Mouse (Mus musculus) mesoderm, embryonic 11.5 days (tissue): ENCODE measurements around the gene Ier5l.

Source experiments
- DNase-seq: peaks from one replicate; pipeline ENCODE4 v3.0.0-alpha.2; 2012; ENCODE audit warnings: low read depth, low spot score

Ier5l gene

DNA sequence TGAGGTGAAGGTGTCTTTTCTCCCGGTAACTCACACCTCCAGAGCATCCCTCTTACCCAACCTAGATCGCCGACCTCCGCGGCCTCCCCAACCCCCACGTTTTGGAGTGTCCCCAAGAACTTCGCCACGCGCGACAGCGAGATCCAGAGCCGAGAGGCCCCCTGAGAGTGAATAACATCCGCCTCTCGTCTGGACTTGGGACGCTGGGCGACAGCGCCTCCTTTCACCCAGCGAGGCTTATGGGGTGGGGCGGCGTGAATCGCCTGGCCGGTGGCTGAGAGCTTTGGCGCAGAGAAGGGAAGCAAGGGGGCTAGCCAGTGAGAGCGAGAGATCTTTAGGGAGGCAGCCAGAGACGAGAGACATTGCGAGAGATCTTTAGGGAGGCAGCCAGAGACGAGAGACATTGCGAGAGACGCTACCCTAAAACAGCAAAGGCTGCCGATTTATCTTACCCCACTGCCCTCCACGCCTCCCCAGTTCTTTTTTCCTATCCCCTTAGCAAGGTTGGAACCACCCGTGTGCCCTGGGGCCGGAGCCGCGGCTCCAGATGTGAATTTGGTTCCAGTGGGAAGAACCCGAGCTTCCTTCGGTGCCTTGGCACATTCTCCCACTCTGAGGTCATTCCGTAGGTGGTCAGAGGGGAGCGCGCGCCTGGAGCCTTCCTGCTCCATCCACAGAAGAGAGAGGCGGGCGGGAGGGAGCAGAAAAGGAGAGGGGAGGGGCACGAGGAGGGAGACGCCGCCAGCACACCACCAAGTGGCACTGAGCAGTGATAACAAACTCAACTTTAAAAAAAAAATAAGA lies 3.7 kb downstream of the Ier5l start:
- DNase-seq: peak; percentile 88

DNA sequence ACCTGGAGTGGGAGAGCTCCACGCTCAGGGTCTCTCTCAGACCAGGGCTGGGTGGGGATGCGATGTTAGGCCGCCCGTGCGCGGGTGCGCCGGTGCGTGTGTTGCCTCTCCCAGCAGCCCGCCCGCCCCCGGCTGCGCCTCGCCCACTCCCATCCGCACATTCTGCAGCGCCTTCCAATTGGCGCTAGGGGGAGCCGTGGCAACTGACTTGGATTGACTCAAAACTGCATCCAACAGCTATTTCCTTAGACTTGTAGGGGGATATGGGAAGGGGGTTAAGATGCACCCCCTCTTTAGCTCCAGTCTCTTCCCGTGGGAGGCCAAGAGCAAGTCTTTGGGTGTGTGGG lies 4.2 kb downstream of the Ier5l start:
- DNase-seq: peak; percentile 91

DNA sequence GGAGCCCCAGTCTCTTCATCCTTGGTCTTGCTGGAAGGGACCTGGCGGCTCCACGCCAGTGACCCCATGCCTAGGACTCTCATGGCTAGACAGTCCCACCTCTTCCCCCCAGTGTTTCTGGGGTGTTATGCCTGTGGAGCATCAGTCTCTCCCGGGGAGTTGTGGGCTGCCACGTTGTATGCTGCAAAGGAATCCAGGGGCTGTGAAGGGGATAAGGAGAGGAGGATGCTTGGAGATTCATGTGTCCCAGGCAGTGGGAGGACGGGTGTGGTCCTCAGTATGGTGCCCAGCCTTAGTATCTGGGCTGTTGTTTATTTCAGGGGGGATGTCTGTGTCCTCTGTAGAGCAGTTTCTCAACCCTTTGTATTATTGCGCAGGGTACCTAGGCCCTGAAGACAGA lies 5.0 kb downstream of the Ier5l start:
- no peak for DNase-seq

DNA sequence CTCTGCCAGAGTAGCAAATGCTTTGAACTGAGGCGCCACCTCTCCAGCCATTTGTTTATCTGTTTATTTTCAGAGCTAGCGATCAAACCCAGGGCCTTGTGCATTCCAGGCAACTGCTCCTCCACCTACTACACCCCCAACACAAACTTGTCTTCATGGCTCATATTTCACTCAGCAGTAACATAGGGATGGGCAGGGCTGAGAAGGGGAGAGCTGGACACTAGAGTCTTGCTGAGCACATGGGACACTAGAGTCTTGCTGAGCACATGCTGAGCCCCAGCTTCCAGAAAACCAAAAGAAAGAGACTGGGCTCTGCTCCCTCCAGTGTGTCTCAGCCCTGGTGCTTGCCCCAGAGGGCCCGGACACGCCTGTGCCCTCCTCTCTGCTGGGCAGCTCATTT lies 7.2 kb downstream of the Ier5l start:
- DNase-seq: no peak

DNA sequence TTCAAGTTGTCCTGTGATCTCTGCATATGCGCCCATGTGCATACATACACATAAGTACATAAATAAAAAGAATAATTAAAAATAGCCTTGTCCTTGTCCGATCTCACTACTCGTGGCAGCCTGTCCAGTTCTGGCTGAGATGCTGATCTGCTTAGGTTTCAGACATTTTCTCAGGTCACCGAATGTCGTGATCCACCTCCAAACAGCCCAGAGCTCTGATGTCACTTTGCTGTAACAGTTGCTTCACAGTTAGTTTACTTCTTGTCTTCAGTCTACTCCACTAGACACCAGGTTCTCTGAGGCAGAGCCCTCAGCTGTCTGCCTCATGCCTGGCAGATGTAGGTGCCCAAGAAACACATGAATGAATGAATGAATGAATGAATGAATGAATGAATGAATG lies 9.6 kb downstream of the Ier5l start:
- no peak for DNase-seq

DNA sequence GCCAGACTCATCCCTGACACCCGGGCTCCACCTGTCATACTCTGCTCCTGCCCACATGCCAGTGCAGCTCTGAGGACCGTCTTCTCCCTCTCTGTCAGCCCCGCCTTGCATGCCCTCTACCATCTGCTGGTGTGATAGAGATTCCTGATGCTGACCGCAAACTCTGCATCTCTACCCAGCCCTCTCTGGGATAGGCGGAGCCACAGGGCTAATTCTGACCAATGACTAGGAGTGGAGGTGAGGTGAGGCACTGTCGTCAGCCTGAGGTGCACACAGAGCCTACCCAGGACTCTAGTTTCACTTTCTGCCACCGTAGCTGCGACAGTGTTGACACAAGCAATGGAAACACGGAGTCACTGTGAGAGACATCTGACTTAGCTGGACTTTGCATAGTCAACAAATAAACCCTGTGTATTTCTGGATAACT lies 10.1 kb downstream of the Ier5l start:
- peak; percentile 78 for DNase-seq

DNA sequence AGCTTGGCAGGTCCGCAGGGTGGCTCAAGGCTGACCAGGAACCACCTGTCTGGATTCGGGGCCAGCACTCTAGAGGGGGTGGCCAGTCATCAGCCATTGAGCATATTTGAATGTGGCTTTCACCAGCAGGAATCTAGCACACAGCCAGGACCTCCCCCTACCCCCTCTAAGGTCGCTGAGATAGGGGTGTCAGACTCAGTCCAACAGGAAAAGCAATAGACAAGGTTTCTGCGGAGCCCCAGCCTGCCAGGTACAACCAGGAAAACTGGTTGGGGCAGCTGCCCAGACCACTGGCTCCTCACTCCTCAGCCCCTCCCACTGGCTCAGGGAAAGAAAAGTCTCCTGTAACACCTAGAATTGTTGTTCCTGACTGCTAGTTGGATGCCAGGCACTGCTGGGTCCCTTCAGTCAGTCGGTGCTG lies 10.7 kb downstream of the Ier5l start:
- DNase-seq: no peak

DNA sequence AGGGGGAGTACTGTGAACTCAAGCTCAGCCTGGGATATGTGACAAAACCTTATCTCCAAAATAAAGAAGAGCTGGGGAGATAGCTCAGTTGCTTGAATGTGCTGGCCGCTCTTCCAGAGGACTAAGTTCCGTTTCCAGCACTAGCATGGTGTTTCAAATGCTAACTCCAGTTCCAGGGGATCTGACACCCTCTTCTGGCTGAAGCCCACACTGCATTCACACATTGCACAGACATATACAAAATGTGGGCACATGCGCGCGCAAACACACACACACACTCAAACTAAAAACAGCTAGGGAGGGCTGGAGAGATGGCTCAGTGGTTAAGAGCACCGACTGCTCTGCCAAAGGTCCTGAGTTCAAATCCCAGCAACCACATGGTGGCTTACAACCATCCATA lies 14.8 kb downstream of the Ier5l start:
- DNase-seq: no peak

DNA sequence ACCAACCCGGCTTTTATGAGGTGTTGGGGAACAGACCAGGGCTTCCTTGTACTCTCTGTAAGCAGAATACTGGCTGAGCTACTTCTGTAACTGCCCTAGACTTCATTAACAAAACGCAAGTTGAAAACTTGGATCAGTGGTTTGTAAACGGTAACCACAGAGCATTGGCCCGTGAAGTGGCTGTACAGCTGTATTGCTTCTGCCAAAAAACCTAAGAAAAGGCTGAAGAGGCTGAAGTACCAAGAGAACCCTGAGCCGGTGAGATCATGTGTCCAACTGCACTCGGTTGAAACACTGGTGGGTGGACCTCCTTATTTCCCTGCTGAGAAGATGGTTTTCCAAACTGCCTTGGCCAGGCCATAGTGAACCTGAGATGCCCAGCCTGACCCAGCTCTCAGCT lies 15.7 kb downstream of the Ier5l start:
- DNase-seq: no peak

DNA sequence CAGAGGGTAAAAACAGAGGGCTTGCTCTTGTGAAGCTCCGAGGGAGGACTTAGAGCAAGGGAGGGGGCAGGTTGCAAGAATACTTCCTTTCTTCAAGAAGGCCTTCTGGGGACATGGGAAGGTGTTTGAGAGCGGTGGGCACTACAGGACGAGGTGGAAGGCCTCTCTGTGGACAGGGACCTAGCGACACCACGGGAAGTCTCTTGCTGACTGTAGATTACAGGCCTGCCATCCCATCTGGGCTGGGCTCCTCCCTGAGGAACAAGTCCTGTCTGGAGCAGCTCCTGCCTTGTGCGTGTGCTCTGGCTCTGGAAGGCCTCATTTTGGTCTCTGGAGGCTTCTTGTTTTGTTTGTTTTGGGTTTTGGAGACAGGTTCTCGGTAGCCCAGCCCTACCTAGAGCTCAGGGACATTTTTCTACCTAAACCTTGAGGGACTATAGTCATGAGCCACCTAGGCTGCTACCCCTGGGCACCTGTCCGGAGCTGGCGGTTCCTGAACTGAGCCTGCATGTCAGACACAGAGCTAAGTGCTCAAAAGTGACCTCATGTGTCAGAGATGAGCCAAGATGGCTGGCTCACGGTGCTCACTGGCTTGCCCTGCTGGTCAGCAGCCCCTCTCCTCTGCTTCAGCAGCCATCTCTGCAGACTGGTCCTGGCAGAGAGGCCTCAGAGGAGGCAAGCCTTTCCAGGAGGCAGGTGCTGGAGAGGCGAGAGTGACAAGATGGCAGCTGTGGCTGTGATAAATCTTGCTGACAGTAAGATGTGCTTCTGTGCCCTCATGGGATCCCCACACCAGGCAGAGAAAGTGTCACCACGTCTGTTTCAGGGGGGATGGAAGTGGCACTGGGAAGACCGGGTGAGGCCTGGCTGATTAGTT lies 17.7 kb downstream of the Ier5l start:
- DNase-seq: no peak

DNA sequence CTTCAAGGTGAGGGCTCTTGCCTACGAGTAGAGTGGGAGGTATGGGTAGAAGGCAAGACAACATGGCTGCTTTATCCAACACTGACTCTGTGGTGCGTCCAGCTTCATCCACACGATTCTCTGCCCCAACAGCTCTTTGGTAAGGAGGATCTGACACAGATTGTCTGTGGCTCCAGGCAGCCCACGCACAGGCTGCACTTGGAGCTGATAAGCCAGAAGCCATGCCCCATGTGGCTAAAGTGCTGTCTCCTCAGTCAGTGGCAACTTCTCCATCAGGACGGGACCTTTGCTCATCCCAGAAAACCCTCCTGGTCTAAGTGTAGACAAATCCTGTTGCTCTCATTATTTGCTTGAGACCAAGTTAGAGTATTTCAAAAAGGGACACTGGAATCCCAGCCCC lies 19.4 kb downstream of the Ier5l start:
- DNase-seq: no peak

DNA sequence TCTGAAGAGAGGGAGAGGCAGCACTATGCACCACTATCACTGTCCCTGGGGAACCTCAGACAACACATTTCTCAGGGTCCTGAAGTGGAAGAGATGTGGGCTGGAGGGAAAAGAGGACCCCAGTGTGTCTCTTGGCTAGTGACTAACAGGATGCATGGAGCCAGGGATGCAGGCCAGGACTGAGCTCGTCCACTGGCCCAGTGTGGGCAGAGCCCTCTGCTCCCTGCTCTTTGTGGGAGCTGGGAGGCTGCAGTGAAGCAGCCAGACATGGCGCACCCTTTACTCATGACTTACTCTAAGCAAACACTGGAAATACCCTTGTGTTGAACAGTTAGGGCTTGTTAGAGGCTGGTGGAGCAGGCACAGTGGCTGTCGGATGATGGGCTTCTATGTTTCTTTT lies 20.4 kb downstream of the Ier5l start:
- no peak for DNase-seq

DNA sequence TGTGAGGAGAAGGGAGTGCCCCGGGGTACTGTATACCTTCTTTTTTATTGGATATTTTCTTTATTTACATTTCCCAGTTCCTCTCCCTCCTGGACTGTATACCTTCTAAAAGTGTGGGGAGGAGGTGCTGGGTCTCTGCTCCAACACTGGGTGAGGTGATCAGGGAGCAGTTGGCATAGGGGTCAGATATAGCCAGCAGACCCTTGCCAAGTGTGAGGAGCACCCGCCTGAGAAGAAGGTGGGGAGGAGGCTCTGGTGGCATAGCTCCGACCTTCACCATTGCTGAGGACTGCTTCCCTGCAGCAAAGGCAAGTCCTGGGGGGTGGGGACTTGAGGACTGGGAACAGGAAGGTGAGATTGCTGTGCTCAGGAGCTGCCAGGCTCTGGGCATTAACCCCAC lies 22.5 kb downstream of the Ier5l start:
- DNase-seq: no peak

DNA sequence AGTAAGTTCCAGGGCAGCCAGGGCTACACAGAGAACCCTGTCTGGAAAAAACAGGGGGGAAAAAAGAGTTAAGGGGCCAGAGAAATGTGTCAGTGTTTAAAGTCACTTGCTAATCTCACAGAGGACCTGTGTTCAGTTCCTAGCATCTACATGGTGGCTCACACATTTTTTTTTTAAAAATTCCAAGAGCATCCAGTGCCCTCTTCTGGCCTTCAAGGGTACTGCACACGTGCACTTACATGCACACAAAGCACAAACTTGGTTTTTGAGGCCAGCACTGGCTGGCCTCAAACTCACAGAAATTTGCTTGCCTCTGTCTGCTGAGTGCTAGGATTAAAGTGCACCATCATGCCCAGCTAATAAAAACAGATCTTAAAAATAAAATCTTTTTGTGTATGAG lies 23.5 kb downstream of the Ier5l start:
- DNase-seq: no peak

DNA sequence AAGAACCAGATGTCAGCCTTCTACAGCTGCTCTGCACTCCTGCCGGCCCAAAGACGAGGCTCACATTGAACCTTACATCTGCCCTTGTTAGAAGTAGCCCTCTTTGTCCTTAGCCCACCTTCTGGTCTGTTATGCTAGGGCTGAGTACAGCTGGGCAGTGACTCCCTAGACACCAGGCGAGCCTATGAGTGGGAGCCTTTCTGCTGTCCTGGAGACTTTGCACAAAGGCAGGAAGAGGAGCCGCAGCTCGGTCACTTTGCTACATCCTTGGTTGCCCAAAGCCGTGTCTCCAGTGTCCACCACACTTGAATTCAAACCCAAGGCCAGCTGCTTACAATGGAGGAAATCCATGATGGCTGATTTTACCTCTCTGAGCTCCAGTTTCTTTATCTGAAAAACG lies 25.6 kb downstream of the Ier5l start:
- DNase-seq: no peak

DNA sequence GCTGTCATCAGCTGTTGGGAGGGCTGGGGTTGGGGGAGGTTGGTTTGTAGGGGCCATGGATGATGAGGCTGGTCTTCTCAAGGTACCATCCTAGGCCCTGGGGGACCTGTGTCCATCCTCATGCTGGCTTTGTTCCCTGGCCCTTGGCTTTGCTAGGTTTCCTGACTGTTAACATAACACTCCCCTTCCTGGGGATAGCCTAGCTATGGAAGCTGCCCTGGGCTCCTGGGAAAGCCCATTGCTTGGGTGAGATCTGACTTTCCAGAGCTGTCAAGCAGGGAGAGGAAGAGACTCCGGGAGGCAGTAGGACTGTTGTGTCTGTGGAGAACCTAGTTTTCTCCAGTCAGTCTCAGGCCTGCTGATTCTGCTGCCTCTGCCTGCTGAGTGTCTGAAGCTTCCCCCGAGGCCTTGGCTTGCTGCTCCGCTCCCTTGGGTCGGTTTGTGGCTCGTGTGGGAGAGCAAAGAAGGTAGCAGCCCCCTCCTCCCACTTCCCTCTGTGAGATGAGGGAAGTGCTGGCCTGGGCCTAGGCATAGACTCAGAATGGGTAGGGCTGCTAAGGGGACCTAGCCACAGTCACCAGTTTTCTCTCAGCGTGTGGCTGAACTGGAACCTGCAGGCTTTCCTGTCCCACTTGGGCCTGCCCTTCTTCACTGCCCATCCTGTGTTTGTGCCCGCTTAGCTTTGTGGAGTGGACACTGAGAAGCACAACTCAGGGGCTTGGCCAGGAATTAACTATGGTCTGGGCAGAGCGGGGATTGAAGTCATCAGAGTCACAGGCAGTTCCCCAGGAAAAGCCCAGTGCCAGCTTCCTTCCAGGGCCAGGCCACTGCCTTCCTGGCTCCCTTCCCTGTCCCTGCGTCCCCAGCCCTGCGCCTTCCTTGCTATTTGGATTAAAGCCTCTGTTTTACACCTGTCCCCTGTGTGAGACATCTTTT lies 26.9 kb downstream of the Ier5l start:
- no peak for DNase-seq

DNA sequence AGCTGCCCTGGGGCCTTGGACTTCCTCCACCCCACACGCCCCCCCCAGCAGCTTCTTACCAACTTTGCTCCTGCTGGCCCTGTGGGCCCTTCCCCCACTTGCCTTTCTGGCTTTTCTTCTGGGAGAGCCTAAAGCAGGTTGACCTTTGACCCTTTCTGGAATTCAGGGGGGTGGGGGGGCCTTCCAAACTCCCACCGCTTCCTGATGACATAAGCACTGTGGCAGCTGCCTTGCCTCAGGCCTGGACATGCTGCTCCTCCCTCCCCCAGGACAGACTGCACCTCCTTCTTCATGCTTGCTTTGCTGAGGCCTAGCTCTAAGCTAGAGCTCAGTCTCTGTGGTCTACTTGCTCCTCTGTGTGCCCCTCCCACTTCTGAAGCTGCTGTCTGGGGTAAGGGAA lies 28.7 kb downstream of the Ier5l start:
- DNase-seq: peak; percentile 87

DNA sequence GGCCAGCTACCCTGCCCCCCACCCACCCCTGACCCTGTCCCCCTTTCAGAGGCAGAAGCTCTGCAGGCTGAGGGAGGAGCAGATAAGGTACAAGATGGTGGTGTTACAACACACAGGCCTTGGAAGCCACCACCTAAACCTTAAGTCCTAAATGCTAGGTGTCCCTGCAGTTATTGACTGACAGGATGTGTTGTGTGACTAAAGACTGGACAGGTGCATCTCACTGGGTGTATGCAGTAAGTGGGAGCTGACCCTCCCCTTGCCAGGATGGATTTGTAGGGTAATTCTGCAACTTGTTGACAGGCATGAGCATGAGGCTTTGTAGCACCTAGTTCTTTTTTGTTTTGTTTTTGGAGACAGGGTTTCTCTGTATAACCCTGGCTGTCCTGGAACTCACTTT lies 29.6 kb downstream of the Ier5l start:
- DNase-seq: no peak

DNA sequence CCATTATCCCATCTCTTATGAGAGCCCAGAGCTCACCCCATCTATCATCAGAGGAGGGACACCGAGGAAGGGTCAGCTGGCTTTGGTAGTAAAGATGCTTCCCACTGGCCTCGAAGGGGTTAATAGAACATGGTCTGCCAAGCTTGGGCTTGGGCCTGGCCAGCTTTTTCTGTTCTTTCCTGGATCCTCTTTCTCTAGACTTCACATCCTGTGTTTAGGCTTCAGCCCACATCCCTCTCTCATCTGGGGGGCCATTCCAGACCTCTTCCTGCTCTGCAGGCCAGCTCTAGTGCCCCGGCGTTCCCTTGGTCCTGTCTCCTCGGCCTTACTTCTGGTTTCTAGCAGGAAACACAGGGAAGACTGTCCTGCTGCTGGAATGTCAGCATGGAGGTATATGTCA lies 30.0 kb downstream of the Ier5l start:
- DNase-seq: no peak

DNA sequence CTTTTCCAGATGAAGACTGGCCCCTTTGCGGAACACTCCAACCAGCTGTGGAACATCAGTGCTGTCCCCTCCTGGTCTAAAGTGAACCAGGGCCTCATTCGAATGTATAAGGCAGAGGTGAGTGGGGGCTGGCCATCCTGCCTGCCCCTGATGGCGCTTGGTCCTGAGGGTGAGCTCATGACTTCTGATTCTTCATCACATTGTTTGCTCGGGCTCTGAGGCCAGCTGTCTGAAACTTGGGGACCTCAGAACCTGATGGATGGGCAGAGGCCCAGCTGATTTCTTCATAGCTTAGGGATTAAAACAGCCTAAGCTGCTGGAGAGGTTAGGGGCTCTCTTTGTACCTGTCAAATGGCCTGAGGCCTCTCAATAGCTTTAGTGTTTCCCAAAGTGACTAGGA lies 30.7 kb downstream of the Ier5l start:
- no peak for DNase-seq

DNA sequence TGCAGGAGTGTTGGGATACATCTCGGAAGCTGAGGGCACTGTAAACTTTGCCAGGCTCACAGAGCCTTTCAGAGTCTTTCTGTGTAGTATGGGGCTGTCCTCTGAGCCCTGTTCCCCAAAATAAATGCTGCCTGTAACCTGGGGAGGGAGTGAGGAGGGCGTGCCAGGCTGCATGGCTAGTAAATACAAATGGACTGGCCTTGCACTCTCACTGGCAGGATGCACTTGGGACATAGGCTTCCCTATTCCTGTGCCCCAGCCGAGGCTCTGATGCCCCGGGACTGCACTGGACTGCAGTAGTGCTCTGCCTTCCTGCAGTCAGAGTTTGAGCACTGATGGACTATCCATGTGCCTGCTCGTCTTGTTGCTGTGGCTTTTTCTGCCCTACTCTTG lies 31.5 kb downstream of the Ier5l start:
- DNase-seq: no peak
